Mouse (Mus musculus): Measurements from ENCODE around the gene Ly9. TPM values are rescaled to one million over a fixed set of nuclear protein-coding genes. Genes with fewer than 3 reads are reported as not detected.

Gene Ly9
- polyA plus RNA-seq (2017; shearing (Covaris generic)), result 10 to 100 TPM; 45.6 to 82.3 TPM

- ATAC-seq, result peak; percentile 85
These were observed at the start of gene Ly9 for GRCm38 (mm10) chr1:171607176-171607575. Gene Ly9, minus strand, starts transcription at chr1:171607410.

- ATAC-seq, result no peak
These were observed 45.5 kb upstream of the Ly9 start, which contains the start of gene Slamf7 for GRCm38 (mm10) chr1:171652734-171653133. Gene Slamf7, minus strand, starts transcription at chr1:171653035.

- peak; percentile 90 for ATAC-seq
These were observed 41.6 kb upstream of the Ly9 start for GRCm38 (mm10) chr1:171648840-171649239.

- no peak for ATAC-seq
These were observed 40.5 kb upstream of the Ly9 start for GRCm38 (mm10) chr1:171647716-171648115.

GRCm38 (mm10) chr1:171646429-171646940, 39.3 kb upstream of the Ly9 start:
- no peak for ATAC-seq

- ATAC-seq, result peak; percentile 95
These were observed 36.4 kb upstream of the Ly9 start for GRCm38 (mm10) chr1:171643612-171644011.

- no peak for ATAC-seq
These were observed 33.6 kb upstream of the Ly9 start for GRCm38 (mm10) chr1:171640796-171641195.

GRCm38 (mm10) chr1:171638686-171639085, 31.5 kb upstream of the Ly9 start:
- no peak for ATAC-seq

GRCm38 (mm10) chr1:171637101-171637500, 29.9 kb upstream of the Ly9 start:
- ATAC-seq, result no peak

- no peak for ATAC-seq
These were observed 28.5 kb upstream of the Ly9 start for GRCm38 (mm10) chr1:171635696-171636095.

- ATAC-seq, result peak; percentile 59
These were observed 24.2 kb upstream of the Ly9 start for GRCm38 (mm10) chr1:171631447-171631846.

GRCm38 (mm10) chr1:171630912-171631311, 23.7 kb upstream of the Ly9 start:
- ATAC-seq, result no peak

- ATAC-seq, result no peak
These were observed 22.8 kb upstream of the Ly9 start for GRCm38 (mm10) chr1:171630041-171630440.

- ATAC-seq, result peak; percentile 54
These were observed 22.0 kb upstream of the Ly9 start for GRCm38 (mm10) chr1:171629168-171629567.

- no peak for ATAC-seq
These were observed 20.6 kb upstream of the Ly9 start for GRCm38 (mm10) chr1:171627801-171628200.

- no peak for ATAC-seq
These were observed 12.9 kb upstream of the Ly9 start for GRCm38 (mm10) chr1:171620091-171620490.

GRCm38 (mm10) chr1:171619645-171620044, 12.4 kb upstream of the Ly9 start:
- no peak for ATAC-seq

GRCm38 (mm10) chr1:171619001-171619400, 11.8 kb upstream of the Ly9 start:
- ATAC-seq, result peak; percentile 80

- ATAC-seq, result no peak
These were observed 9.8 kb upstream of the Ly9 start for GRCm38 (mm10) chr1:171616881-171617515.

- ATAC-seq, result no peak
These were observed 6.8 kb upstream of the Ly9 start for GRCm38 (mm10) chr1:171613962-171614361.

GRCm38 (mm10) chr1:171610781-171611180, 3.6 kb upstream of the Ly9 start:
- ATAC-seq, result no peak

- peak; percentile 20 for ATAC-seq
These were observed 2.8 kb upstream of the Ly9 start for GRCm38 (mm10) chr1:171610026-171610425.

GRCm38 (mm10) chr1:171606656-171607055, 554 bp downstream of the Ly9 start:
- peak; percentile 26 for ATAC-seq

GRCm38 (mm10) chr1:171604686-171605085, 2.5 kb downstream of the Ly9 start:
- no peak for ATAC-seq

GRCm38 (mm10) chr1:171584584-171584983, 22.6 kb downstream of the Ly9 start:
- no peak for ATAC-seq
